16 mouse cellular contexts compared by ENCODE assay signal in genomic region chr14:83639813-83640481, GRCm38 (mm10).
"Had no signal": no experiment of that assay in that cellular context is flagged by ENCODE, and none has a peak within 500 bp of the region (broad histone marks: within the 10 kb centered on the region; RNA-seq: fewer than 3 reads in every experiment).

No protein-coding gene starts in this region.

- H3K4me1 ChIP-seq: liver, embryonic 13.5 days; midbrain, embryonic 13.5 days had no signal

- H3K9ac ChIP-seq: liver, embryonic 13.5 days; midbrain, embryonic 13.5 days had no signal

- H3K27ac ChIP-seq: kidney, postnatal 0 days; left cerebral cortex, adult 2 months; liver, embryonic 13.5 days; midbrain, embryonic 13.5 days; stomach, postnatal 0 days had no signal

- DNase-seq: kidney, adult 9 months; kidney, postnatal 36 days; layer of hippocampus, postnatal 36 days; liver, embryonic 13.5 days; lung, adult 2 months; lung, postnatal 14 days; lung, postnatal 4 days; right cerebral cortex, adult 18-20 months; right cerebral cortex, postnatal 14 days; right cerebral cortex, postnatal 4 days; thymus, postnatal 25 days had no signal

- H3K9me3 ChIP-seq: liver, embryonic 13.5 days; midbrain, embryonic 13.5 days had no signal

- H3K4me3 ChIP-seq: left cerebral cortex, adult 2 months; liver, embryonic 13.5 days; midbrain, embryonic 13.5 days had no signal

- H3K27me3 ChIP-seq: liver, embryonic 13.5 days; midbrain, embryonic 13.5 days had no signal

- ATAC-seq: midbrain, embryonic 13.5 days; midbrain, embryonic 16.5 days had no signal

- H3K4me2 ChIP-seq: liver, embryonic 13.5 days; midbrain, embryonic 13.5 days had no signal

- H3K36me3 ChIP-seq: liver, embryonic 13.5 days; midbrain, embryonic 13.5 days had no signal
